Mouse (Mus musculus) embryonic facial prominence, embryonic 10.5 days (tissue): ENCODE data around the gene Vmac. TPM values are rescaled to one million over a fixed set of nuclear protein-coding genes. Genes with fewer than 3 reads are reported as not detected.

ENCODE experiments used
- DNase-seq: peaks from one replicate; pipeline ENCODE4 v3.0.0-alpha.2; 2017; ENCODE audit warnings: low spot score
- H3K27ac ChIP-seq: fragments of 300-500 bp; sonication (generic); replicated peaks from 2 replicates; pipeline ENCODE4 v1.5.1; 2016; ENCODE audit warnings: mild to moderate bottlenecking
- H3K27me3 ChIP-seq: fragments of 300-500 bp; sonication (generic); replicated peaks from 2 replicates; pipeline ENCODE4 v1.6.1; 2016; ENCODE audit warnings: low read depth, mild to moderate bottlenecking; ENCODE audit not compliant: poor library complexity, severe bottlenecking
- H3K36me3 ChIP-seq: fragments of 300-500 bp; sonication (generic); replicated peaks from 2 replicates; pipeline ENCODE4 v1.6.1; 2016; ENCODE audit warnings: mild to moderate bottlenecking, moderate library complexity
- H3K4me1 ChIP-seq: fragments of 300-500 bp; sonication (generic); 2 replicates; pipeline ENCODE4 v1.6.1; 2016
- H3K4me3 ChIP-seq: fragments of 300-500 bp; sonication (generic); 2 replicates; pipeline ENCODE4 v1.5.1; 2016; ENCODE audit warnings: mild to moderate bottlenecking, moderate library complexity
- H3K9me3 ChIP-seq: fragments of 300-500 bp; sonication (generic); 2 replicates; pipeline ENCODE4 v1.6.1; 2016; ENCODE audit warnings: mild to moderate bottlenecking
- WGBS: fragments of 180-500 bp; shearing (Covaris S2); methylation state at CpG from one replicate; pipeline ENCODE4 v1.1.7; 2016; 5-methylcytosine and 5-hydroxymethylcytosine counted together
- polyA plus RNA-seq: library from polyadenylated mRNA; unstranded; fragments of >200 nt; fragmentation: Nextera tagmentation; extraction: Ambion mirVana; gene quantifications from 2 replicates; pipeline ENCODE4 v1.2.1, GENCODE M21; 2016

Vmac gene
- polyA plus RNA-seq = 14.1 and 14.5 TPM in 2 replicates

DNA sequence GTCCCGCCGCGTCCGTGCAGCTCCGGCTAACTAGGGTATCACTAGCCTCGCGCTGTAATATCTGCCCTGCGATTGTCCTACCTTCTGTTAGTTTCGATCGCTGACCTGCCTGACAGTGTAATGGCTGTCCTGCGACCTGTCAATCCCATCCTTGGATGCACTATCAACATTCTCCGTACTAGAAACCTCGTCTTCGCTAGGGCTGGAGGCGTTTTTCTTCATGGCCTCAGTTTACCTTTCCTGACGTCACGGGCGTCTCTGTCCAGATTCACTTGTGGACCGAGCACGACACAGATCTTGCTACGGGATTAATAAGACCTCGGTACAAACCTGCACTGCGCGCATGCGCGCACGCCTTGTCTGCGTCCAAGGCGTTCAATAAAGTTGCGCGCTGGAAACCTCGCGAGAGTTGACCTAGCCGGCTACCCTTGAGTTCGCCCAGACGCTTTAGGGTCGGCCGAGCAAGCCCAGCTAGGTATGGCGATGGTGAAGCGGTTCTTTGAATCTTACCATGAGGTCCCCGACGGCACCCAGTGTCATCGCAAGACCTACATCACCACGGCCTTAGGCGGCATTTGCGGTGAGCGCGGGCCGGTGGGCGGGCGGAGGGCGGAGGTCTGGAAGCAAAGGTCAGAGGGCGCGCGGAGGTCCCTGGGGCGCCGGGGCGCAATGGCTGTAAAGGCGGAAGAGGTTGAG lies at the start of gene Vmac, which contains the start of gene Ndufa11:
Vmac (minus strand) TSS at position 660 of the 696 bp plus-strand sequence.
Ndufa11 (plus strand) TSS at position 405 of the 696 bp plus-strand sequence.
- under 1% methylated on average over 59 of the region's 59 CpGs for WGBS
- Histone ChIP-seq H3K4me3 (peak within 1 kb of the TSS; percentile 68), H3K4me1 (peaks cover 31% of the 10 kb centered on the region), H3K27ac (peak within 1 kb of the TSS; percentile 90), H3K9me3 (no peaks in the 10 kb centered on the region), H3K36me3 (peaks cover 33% of the 10 kb centered on the region), H3K27me3 (no peaks in the 10 kb centered on the region)
- peak; percentile 97 for DNase-seq

DNA sequence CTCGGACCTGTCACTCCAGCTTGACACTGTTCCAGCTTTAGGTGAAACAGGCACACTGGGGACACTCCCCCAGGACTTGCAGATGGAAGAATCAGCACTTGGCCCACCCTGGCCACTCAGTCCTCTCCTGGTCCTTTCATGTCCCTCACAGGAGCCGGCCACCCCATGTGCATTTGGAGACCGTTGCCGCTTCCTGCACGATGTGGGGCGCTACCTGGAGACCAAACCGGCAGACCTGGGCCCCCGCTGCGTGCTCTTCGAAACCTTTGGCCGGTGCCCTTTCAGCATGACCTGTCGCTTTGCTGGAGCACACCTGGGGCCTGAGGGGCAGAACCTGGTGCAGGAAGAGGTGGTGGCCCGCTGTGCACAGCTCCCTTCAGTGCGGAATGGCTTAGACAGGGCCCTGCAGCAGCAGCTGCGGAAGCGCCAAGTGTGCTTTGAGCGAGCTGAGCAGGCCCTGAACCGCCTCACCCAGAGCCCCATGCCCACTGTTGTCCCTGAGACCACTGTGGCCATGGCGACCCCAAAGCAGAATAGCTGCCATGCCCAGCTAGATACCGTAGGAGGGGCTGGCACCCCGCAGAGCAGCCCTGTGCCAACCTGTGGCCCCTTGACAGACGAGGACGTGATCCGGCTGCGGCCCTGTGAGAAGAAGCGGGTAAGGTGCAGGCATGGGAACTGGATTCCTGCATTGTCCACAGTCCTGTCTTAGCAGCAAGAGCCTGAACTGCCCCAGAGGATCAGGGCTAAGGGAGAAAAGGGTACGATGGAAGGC lies 49.0 kb upstream of the Vmac start:
- DNase-seq = no peak
- Histone ChIP-seq H3K4me3 (no peak overlapping the region), H3K27me3 (no peaks in the 10 kb centered on the region), H3K36me3 (peaks cover 55% of the 10 kb centered on the region), H3K9me3 (no peaks in the 10 kb centered on the region), H3K4me1 (peaks cover 24% of the 10 kb centered on the region), H3K27ac (no peak overlapping the region)
- WGBS = 94% methylated on average over 27 of the region's 27 CpGs

DNA sequence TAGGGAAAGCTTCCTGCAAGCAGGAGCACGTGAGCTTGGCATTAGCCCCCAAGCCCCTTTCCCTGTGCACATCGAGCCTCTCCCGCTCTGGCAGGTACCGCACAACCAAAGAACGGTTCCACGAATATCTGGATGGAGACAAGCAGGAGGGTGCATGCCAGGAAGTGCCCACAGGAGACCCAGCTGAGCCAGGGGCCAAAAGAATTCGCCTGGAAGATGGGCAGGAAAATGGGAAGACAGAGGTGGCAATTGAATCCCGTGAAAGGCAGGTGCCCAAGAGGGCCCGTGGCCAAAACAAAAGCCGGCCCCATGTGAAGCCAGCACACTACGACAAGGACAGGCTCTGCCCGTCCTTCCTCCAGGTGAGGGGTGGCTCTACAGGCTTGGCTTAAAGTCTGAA lies 47.6 kb upstream of the Vmac start:
- H3K27me3 ChIP-seq = peaks cover 12% of the 10 kb centered on the region
- no peak for DNase-seq
- peak overlapping the region; percentile 97 for H3K27ac ChIP-seq
- 59% methylated on average over 12 of the region's 12 CpGs for WGBS
- H3K4me3 ChIP-seq = peak overlapping the region; percentile 89
- H3K36me3 ChIP-seq = peaks cover 42% of the 10 kb centered on the region
- H3K9me3 ChIP-seq = no peaks in the 10 kb centered on the region
- peaks cover 29% of the 10 kb centered on the region for H3K4me1 ChIP-seq

DNA sequence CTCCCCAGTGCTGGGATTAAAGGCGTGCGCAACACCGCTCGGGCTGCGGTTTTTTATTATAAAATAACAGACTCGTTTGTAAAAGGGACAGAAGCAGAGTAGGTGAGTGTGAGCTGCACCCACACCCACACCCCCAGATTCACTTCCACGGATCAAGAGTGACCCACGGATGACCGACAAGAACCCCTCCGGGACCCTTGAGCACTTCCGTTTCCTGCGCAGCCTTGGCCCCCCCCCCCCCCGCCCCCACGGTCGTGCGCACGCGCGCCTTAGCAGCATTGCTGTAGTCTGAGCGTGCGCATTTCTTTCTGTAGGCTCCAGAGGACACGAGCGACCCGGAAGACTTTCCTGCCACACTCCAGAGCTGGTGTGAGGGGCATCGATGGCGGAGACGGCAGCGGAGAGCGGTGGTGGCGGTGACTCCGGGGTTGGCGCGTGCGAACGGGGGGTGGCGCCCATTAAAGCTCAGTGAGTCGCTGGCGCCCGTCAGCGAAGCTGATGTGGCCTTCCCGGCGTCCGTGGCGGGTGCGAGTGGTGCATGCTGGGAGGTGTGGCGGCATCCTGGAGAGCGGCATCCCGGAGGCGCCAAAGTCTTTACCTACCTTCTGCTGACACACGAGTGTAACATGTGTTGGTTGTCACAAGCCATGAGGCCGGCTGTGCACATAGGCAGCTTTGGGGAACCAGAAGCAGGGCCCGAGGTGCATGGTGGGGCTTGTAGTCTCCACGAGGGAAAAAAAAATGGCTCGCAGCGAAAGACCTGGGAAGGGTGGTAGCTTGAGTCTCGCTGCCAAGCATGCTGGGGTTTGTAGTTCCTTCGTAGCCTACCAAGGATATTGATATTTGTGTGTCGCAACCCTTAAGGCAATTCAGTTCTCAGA lies 46.9 kb upstream of the Vmac start, which contains the start of gene Dus3l:
Dus3l (plus strand) TSS at position 284 of the 881 bp plus-strand sequence.
- no peaks in the 10 kb centered on the region for H3K9me3 ChIP-seq
- WGBS = 2% methylated on average over 58 of the region's 58 CpGs
- H3K4me3 ChIP-seq = peak within 1 kb of the TSS; percentile 89
- H3K4me1 ChIP-seq = peaks cover 29% of the 10 kb centered on the region
- H3K27me3 ChIP-seq = peaks cover 19% of the 10 kb centered on the region
- H3K27ac ChIP-seq = peak within 1 kb of the TSS; percentile 97
- DNase-seq = peak; percentile 94
- peaks cover 35% of the 10 kb centered on the region for H3K36me3 ChIP-seq

DNA sequence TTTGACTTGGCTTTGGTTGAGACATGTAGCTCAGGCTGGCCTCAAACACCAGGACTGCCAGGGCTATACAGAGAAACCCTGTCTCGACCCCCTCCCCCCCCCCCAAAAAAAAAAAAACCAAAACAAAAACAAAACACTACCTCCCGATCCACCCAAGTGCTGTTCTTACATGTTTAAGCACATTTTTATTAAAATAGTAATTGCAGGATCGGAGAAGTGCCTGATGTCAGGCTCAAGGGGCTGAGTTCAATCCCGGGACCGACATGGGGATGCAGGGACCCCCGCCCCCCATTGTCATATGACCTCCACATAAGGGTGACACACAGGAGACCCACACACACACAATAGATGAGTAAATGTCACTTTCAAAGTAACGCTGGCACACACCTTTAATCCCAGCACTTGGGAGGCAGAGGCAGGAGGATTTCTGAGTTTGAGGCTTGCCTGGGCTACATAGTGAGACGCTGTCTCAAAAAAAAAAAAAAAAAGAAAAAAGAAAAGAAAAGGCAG lies 46.0 kb upstream of the Vmac start:
- Histone ChIP-seq H3K4me3 (peak overlapping the region; percentile 89), H3K36me3 (peaks cover 26% of the 10 kb centered on the region), H3K9me3 (no peaks in the 10 kb centered on the region), H3K4me1 (peaks cover 35% of the 10 kb centered on the region), H3K27me3 (peaks cover 28% of the 10 kb centered on the region), H3K27ac (no peak overlapping the region)
- 77% methylated on average over 8 of the region's 8 CpGs for WGBS
- no peak for DNase-seq

DNA sequence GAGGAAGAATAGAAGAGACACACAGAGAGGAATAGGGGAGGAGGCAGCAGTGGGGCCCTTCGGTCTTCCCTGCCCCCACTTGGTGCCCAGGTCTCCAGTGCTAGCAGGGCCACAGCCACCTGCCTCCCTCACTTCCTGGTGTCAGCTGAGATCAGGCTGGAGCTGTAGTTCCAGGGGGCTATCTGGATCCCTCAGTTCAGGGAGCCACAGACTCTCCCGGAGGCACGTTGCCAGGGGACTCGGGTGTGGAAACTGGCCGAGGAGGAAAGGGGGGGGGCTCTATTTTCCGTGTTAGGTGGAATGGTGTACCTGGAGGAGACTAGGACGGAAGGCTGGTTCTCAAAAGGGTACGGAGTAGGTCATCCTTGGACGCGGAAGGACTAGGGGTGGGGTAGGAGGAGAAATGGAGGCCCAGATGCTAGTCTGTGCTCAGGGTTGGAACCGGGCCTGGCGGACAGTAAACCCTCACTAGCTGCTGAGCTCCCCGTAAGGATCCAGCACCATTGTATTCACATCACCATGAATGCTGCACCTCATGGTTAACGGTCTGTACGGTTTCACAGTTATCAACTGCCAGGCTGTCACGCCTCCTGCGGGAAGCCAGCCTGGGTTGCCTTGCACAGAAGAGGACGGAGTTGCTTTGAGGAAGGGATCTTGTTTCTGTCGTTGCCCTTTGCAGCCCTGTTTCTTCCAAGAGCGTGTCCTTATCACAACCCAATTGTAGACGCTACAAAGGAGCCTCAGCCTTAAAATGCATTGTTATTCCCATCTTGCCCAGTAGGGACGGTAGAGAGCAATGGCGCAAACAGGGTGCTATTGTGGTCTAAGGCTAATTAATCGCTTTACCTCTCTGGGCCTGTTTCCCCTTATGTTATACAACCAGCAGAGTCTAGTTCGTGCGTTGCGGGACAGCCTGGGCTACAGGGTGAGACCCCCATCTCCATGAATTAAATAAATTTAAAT lies 45.2 kb upstream of the Vmac start:
- 0 out of 2 replicates have a peak, but pooled peaks cover 3% of the 10 kb centered on the region for H3K9me3 ChIP-seq
- H3K27me3 ChIP-seq = peaks cover 35% of the 10 kb centered on the region
- H3K4me3 ChIP-seq = peak overlapping the region; percentile 63; the same call in 1 of the 2 replicates
- peaks cover 18% of the 10 kb centered on the region for H3K36me3 ChIP-seq
- peaks cover 42% of the 10 kb centered on the region for H3K4me1 ChIP-seq
- DNase-seq = peak; percentile 59
- peak overlapping the region; percentile 85 for H3K27ac ChIP-seq
- WGBS = 49% methylated on average over 27 of the region's 27 CpGs

DNA sequence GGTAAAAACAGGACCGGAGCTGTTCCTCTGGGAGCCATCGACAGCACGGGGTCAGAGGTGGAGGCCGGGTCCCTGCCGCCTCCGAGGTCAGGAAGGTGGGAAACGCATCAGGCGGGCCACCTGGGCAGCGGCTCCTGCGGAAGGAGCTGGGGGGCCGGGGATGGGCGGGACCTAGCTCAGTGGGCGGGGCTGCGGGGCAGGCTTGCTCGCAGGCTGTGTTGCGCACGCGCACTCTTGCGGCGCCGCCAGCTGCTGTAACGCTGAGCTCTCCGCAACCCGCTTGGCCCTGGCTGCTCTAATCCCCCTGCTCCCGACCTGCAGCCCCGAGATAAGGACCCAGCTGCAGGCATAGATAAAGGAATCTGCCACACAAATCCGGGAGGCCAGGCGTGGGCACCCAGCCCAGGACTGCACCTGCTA lies 44.2 kb upstream of the Vmac start:
- peaks cover 52% of the 10 kb centered on the region for H3K4me1 ChIP-seq
- peak overlapping the region; percentile 85 for H3K27ac ChIP-seq
- 0% methylated on average over 28 of the region's 28 CpGs for WGBS
- peaks cover 45% of the 10 kb centered on the region for H3K27me3 ChIP-seq
- peak; percentile 94 for DNase-seq
- H3K36me3 ChIP-seq = peaks cover 8% of the 10 kb centered on the region
- 0 out of 2 replicates have a peak, but pooled peaks cover 3% of the 10 kb centered on the region for H3K9me3 ChIP-seq
- peak overlapping the region; percentile 63 for H3K4me3 ChIP-seq

DNA sequence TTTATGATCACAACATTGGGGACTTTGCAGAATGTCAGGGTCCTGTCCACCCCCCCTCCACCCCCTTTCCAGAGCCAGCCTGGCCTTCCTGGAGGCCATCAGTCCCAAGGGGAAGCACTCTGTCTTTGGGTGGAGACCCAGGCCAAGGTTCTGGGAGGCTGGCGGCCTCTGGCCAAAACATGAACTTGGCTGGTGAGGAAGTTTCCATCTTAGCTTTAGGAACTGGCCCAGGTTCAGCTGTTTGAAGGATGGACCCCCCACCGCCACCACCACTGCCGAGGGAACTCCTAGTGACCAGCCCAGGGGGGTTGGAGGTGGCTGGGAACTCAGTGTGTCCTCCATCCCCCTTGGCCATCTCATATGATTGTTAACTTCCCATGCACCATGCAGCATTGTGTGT lies 43.3 kb upstream of the Vmac start:
- peaks cover 55% of the 10 kb centered on the region for H3K27me3 ChIP-seq
- WGBS = 70% methylated on average over 3 of the region's 3 CpGs
- 0 out of 2 replicates have a peak, but pooled peaks cover 3% of the 10 kb centered on the region for H3K9me3 ChIP-seq
- no peak overlapping the region for H3K4me3 ChIP-seq
- H3K36me3 ChIP-seq = no peaks in the 10 kb centered on the region
- peaks cover 61% of the 10 kb centered on the region for H3K4me1 ChIP-seq
- no peak overlapping the region for H3K27ac ChIP-seq
- no peak for DNase-seq

DNA sequence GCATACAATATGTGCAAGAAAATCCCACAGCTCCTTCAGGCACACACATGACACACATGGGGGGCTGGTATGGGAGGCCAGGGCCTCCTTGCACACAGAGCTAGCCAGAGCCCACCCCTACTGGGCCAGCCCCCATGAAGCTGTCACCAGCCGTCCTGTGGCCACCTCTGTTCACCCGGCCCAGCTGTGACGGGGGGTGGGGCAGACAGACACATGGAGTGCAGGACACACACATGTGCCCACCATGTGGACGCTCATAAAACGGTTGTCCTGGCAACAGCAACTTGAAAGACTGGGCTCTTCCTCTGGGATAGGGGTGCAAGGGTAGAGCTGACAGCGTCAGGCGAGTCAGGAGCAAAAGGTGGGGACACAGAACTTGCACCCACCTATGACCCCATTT lies 41.4 kb upstream of the Vmac start:
- Histone ChIP-seq H3K27me3 (peaks cover 73% of the 10 kb centered on the region), H3K4me3 (no peak overlapping the region), H3K27ac (no peak overlapping the region), H3K4me1 (peaks cover 62% of the 10 kb centered on the region), H3K36me3 (no peaks in the 10 kb centered on the region), H3K9me3 (0 out of 2 replicates have a peak, but pooled peaks cover 3% of the 10 kb centered on the region)
- 62% methylated on average over 7 of the region's 7 CpGs for WGBS
- DNase-seq = peak; percentile 29

DNA sequence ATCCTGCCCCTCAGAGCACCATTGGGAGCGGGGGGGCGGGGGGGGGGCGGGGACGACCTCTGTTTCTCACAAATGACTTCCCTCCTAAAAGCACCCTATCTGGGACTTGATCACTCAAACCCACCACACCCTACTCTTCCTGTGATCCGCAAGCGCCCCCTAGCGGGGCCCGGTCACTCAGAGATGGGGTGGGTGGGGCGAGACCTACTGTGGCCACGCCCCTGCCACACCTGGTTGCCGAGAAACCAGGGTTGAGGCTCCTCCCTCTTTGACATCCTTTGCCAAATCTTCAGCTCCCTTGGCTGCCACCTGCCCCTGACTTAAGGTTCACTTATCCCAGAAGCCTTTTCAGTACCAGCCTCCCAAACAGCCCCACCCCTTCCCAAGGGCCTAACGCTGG lies 40.3 kb upstream of the Vmac start:
- Histone ChIP-seq H3K27me3 (peaks cover 84% of the 10 kb centered on the region), H3K4me3 (peak overlapping the region; percentile 64; the same call in 1 of the 2 replicates), H3K4me1 (peaks cover 70% of the 10 kb centered on the region), H3K27ac (no peak overlapping the region), H3K36me3 (no peaks in the 10 kb centered on the region), H3K9me3 (0 out of 2 replicates have a peak, but pooled peaks cover 3% of the 10 kb centered on the region)
- peak; percentile 77 for DNase-seq
- WGBS = 5% methylated on average over 12 of the region's 12 CpGs
